Mouse (Mus musculus): ENCODE data around the gene Gbp7. TPM values are rescaled to one million over a fixed set of nuclear protein-coding genes. Genes with fewer than 3 reads are reported as not detected.
A peak's percentile ranks its signal among the peaks of the same experiment; 100 is the strongest.
"Not testable (repeated sequence)": the region's sequence is repeated elsewhere in the genome, so short reads cannot be mapped to it uniquely, and the experiment has no call there.

Gene Gbp7
- polyA plus RNA-seq, 1 experiment from 2014 or later = 2.9 TPM

DNA sequence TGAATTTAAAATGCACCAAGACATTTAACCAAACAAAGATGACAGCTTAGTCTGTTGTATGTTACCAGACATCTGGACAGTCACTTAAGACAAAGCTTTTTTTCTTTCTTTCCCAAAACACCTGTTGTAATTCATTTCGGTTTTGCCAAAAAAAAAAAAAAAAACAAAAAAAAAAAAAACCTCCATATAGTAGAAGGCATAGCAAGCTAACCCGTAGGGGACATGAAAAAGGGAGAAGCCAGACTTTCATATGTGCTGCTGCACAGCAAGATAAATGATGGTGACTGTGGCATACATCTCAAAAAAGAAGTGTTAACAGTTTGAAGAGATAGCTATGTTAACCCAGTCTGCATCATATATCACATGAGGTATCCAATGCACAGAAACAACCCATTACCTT, 545 bp upstream of the Gbp7 start:
- peak overlapping the region; percentile 70; the same call in 1 of the 2 replicates for H3K9ac ChIP-seq (ENCODE audit: low read depth, low read length)
- no peak; the same call in 1 of the 2 replicates for ATAC-seq

DNA sequence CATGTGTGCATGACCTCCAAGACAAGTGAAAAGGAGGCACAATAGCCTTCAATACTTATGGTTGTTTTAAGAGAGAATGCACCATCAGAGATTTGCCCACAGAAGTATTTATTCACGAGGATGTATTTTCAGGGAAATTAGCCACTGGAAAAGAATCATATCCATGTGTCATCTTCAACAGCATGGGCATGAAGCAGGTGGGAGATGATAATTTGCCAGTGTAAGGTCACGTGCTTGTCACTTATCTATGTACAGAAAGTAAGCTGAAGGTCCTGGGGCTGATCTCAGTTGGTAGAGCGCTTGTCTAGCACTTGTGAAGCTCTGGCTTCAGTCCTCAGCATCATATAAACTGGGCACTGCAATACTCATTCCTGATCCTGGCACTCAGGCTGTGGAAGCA, 1.5 kb downstream of the Gbp7 start:
- H3K36me3 ChIP-seq (ENCODE audit: control insufficient read depth, insufficient read depth, low read length) = no peaks in the 10 kb centered on the region
- H3K4me2 ChIP-seq (ENCODE audit: low read length) = no peak overlapping the region
- no peak overlapping the region for H3K4me3 ChIP-seq (ENCODE audit: low read length)
- H3K9ac ChIP-seq (ENCODE audit: low read depth, low read length) = no peak overlapping the region
- ATAC-seq = no peak
- WGBS = 82% methylated on average over 3 of the region's 3 CpGs
- H3K27me3 ChIP-seq (replicated peaks; ENCODE audit: control insufficient read depth, insufficient read depth, low read length) = no peaks in the 10 kb centered on the region
- no peaks in the 10 kb centered on the region for H3K9me3 ChIP-seq (ENCODE audit: control insufficient read depth, low read length)
- no peaks in the 10 kb centered on the region; the same call in 1 of the 2 replicates for H3K4me1 ChIP-seq (ENCODE audit: control insufficient read depth, insufficient read depth, low read depth, low read length)
- H3K27ac ChIP-seq (ENCODE audit: low read depth, low read length) = no peak overlapping the region

More for the DNA sequence above, 545 bp upstream of the Gbp7 start:
- H3K4me1 ChIP-seq (ENCODE audit: control insufficient read depth, insufficient read depth, low read depth, low read length) = no peaks in the 10 kb centered on the region; the same call in 1 of the 2 replicates
- H3K27me3 ChIP-seq (replicated peaks; ENCODE audit: control insufficient read depth, insufficient read depth, low read length) = no peaks in the 10 kb centered on the region
- H3K4me3 ChIP-seq (ENCODE audit: low read length) = peak overlapping the region; percentile 63
- H3K9me3 ChIP-seq (ENCODE audit: control insufficient read depth, low read length) = no peaks in the 10 kb centered on the region
- 65% methylated on average over 2 of the region's 2 CpGs for WGBS
- H3K4me2 ChIP-seq (ENCODE audit: low read length) = peak overlapping the region; percentile 98
- no peak overlapping the region for H3K27ac ChIP-seq (ENCODE audit: low read depth, low read length)
- H3K36me3 ChIP-seq (ENCODE audit: control insufficient read depth, insufficient read depth, low read length) = no peaks in the 10 kb centered on the region

DNA sequence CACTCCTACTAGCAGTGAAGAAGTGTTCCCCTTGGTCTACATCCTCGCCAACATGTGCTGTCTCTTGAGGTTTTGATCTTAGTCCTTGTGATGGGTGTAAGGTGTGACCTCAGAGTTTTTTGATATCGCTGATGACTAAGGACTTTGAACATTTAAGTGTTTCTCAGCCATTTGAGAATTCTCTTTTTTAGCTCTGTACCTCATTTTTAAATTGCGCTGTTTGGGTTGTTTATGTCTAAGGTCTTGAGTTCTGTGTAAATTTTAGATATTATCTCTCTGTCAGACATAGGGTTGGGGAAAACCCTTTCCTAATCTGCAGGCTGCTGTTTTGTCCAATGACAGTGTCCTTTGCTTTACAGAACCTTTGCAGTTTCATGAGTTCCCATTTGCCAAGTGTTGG, 3.0 kb downstream of the Gbp7 start:
- Histone ChIP-seq H3K9ac (ENCODE audit: low read depth, low read length) (no peak overlapping the region), H3K4me1 (ENCODE audit: control insufficient read depth, insufficient read depth, low read depth, low read length) (no peaks in the 10 kb centered on the region; the same call in 1 of the 2 replicates), H3K27me3 (replicated peaks; ENCODE audit: control insufficient read depth, insufficient read depth, low read length) (no peaks in the 10 kb centered on the region), H3K9me3 (ENCODE audit: control insufficient read depth, low read length) (no peaks in the 10 kb centered on the region), H3K36me3 (ENCODE audit: control insufficient read depth, insufficient read depth, low read length) (no peaks in the 10 kb centered on the region), H3K4me3 (ENCODE audit: low read length) (no peak overlapping the region), H3K27ac (ENCODE audit: low read depth, low read length) (no peak overlapping the region), H3K4me2 (ENCODE audit: low read length) (no peak overlapping the region)
- WGBS = 96% methylated on average over 3 of the region's 3 CpGs
- no peak for ATAC-seq

DNA sequence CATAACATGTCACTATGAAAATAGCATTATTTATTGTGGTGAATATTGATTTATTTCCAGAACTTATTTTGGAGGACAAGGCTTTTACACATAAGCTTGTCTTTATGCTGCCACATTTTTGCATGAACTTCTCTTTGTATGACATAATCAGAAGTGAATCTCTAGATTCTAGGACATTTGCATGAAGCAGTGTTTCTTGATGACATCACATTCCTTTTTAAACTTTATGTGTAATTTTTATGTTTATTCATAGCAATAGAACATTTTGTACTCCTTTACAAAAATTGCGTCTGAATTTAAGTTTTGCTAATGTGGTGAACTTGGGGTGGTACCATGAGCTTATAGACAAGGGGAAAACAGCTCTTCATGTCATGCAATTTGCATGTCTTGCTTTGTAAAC, 5.5 kb downstream of the Gbp7 start:
- Histone ChIP-seq H3K27me3 (replicated peaks; ENCODE audit: control insufficient read depth, insufficient read depth, low read length) (no peaks in the 10 kb centered on the region), H3K4me2 (ENCODE audit: low read length) (no peak overlapping the region), H3K27ac (ENCODE audit: low read depth, low read length) (no peak overlapping the region), H3K36me3 (ENCODE audit: control insufficient read depth, insufficient read depth, low read length) (no peaks in the 10 kb centered on the region), H3K4me3 (ENCODE audit: low read length) (no peak overlapping the region), H3K9ac (ENCODE audit: low read depth, low read length) (no peak overlapping the region), H3K9me3 (ENCODE audit: control insufficient read depth, low read length) (no peaks in the 10 kb centered on the region), H3K4me1 (ENCODE audit: control insufficient read depth, insufficient read depth, low read depth, low read length) (no peaks in the 10 kb centered on the region)
- WGBS = 70% methylated on average over 1 of the region's 1 CpGs
- no peak for ATAC-seq

DNA sequence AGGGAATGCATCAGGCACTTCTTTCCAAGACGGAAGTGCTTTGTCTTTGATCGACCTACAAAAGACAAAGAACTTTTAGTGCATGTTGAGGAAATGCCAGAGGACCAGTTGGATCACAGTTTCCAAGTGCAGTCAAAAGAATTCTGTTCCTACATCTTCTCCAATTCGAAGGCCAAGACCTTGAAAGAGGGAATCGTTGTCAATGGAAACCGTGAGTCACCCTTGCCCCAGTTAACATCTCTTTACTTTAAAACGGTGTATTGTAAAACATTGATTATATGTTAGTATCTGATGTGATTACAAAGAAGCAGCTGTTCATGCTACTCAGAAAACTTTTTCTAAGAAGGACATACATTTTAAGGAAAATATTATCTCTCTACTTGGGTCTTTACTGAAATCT, 11.2 kb downstream of the Gbp7 start:
- Histone ChIP-seq H3K9me3 (ENCODE audit: control insufficient read depth, low read length) (no peaks in the 10 kb centered on the region), H3K27me3 (replicated peaks; ENCODE audit: control insufficient read depth, insufficient read depth, low read length) (no peaks in the 10 kb centered on the region), H3K9ac (ENCODE audit: low read depth, low read length) (no peak overlapping the region), H3K27ac (ENCODE audit: low read depth, low read length) (no peak overlapping the region), H3K36me3 (ENCODE audit: control insufficient read depth, insufficient read depth, low read length) (no peaks in the 10 kb centered on the region), H3K4me2 (ENCODE audit: low read length) (no peak overlapping the region), H3K4me1 (ENCODE audit: control insufficient read depth, insufficient read depth, low read depth, low read length) (no peaks in the 10 kb centered on the region), H3K4me3 (ENCODE audit: low read length) (no peak overlapping the region)
- no peak for ATAC-seq
- WGBS = 76% methylated on average over 6 of the region's 6 CpGs

DNA sequence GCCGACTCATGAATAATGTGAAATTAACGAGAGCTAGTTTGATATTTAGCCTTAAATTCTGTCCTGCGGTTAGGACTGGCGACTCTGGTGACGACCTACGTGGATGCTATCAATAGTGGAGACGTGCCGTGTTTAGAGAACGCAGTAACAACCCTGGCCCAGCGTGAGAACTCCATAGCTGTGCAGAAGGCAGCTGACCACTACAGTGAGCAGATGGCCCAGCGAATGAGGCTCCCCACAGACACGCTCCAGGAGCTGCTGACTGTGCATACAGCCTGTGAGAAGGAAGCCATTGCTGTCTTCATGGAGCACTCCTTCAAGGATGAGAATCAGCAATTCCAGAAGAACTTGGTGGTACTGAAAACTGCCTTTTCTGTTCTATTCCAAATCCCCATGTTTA, 12.6 kb downstream of the Gbp7 start:
- 64% methylated on average over 12 of the region's 12 CpGs for WGBS
- not testable (repeated sequence) for H3K4me3 ChIP-seq (ENCODE audit: low read length); H3K9me3 ChIP-seq (ENCODE audit: control insufficient read depth, low read length); H3K4me2 ChIP-seq (ENCODE audit: low read length); H3K4me1 ChIP-seq (ENCODE audit: control insufficient read depth, insufficient read depth, low read depth, low read length); H3K9ac ChIP-seq (ENCODE audit: low read depth, low read length); H3K27me3 ChIP-seq (replicated peaks; ENCODE audit: control insufficient read depth, insufficient read depth, low read length); H3K36me3 ChIP-seq (ENCODE audit: control insufficient read depth, insufficient read depth, low read length); ATAC-seq; H3K27ac ChIP-seq (ENCODE audit: low read depth, low read length)

DNA sequence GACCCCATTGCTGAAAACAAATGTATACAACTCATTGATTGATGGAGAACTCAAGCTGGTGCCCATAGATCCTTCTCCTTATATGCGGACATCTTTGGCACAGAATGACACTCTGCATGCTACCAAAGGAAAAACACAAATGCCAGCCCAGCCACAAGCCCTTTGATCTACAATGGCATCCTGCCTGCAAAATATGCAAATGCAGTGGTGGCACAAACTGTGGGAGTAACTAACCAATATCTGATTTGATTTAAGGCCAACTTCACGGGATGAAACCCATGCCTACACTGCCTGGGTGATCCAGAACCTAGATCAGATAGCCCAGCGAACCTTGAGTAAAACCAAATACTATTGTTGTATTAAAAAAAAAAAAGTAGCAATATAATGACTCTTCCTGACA, 16.5 kb downstream of the Gbp7 start:
- H3K9me3 ChIP-seq (ENCODE audit: control insufficient read depth, low read length) = no peaks in the 10 kb centered on the region
- no peaks in the 10 kb centered on the region for H3K4me1 ChIP-seq (ENCODE audit: control insufficient read depth, insufficient read depth, low read depth, low read length)
- no peaks in the 10 kb centered on the region for H3K27me3 ChIP-seq (replicated peaks; ENCODE audit: control insufficient read depth, insufficient read depth, low read length)
- 59% methylated on average over 3 of the region's 3 CpGs for WGBS
- H3K36me3 ChIP-seq (ENCODE audit: control insufficient read depth, insufficient read depth, low read length) = no peaks in the 10 kb centered on the region
- H3K9ac ChIP-seq (ENCODE audit: low read depth, low read length) = no peak overlapping the region
- ATAC-seq = no peak
- H3K4me3 ChIP-seq (ENCODE audit: low read length) = no peak overlapping the region
- no peak overlapping the region for H3K27ac ChIP-seq (ENCODE audit: low read depth, low read length)
- H3K4me2 ChIP-seq (ENCODE audit: low read length) = no peak overlapping the region

DNA sequence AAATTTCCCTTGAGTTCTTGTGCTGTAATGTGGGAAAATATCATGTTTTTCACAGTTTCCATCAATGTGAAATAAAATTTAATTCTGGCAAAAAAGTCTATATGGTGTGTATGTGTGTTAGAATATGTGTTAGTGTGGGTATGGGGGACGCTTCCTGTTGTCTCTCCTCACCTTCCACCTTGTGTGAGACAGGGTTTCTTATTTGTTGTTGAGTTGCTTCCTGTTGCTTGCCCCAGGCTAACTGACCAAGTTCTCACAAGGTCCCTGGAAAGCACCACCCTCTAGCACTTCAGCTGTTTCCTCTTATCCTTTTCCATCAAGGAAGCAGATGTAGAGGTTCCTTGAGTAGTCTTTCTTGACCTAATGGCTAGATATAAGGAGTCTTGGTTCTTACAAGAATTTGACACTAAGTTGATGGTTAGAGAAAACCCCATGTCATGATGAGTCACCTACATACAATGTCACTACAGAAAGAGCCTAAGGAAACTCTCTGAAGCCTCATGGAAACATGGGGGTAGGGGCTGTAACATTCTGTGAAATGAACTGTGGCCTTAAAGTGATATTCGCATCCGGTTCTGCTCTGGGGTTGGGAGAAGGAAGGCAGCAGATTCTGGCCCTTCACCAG, 20.0 kb downstream of the Gbp7 start:
- Histone ChIP-seq H3K4me1 (ENCODE audit: control insufficient read depth, insufficient read depth, low read depth, low read length) (no peaks in the 10 kb centered on the region), H3K36me3 (ENCODE audit: control insufficient read depth, insufficient read depth, low read length) (no peaks in the 10 kb centered on the region), H3K9ac (ENCODE audit: low read depth, low read length) (no peak overlapping the region), H3K9me3 (ENCODE audit: control insufficient read depth, low read length) (no peaks in the 10 kb centered on the region), H3K27me3 (replicated peaks; ENCODE audit: control insufficient read depth, insufficient read depth, low read length) (no peaks in the 10 kb centered on the region), H3K27ac (ENCODE audit: low read depth, low read length) (no peak overlapping the region), H3K4me2 (ENCODE audit: low read length) (no peak overlapping the region), H3K4me3 (ENCODE audit: low read length) (no peak overlapping the region)
- ATAC-seq = no peak
- WGBS = 97% methylated on average over 3 of the region's 3 CpGs

DNA sequence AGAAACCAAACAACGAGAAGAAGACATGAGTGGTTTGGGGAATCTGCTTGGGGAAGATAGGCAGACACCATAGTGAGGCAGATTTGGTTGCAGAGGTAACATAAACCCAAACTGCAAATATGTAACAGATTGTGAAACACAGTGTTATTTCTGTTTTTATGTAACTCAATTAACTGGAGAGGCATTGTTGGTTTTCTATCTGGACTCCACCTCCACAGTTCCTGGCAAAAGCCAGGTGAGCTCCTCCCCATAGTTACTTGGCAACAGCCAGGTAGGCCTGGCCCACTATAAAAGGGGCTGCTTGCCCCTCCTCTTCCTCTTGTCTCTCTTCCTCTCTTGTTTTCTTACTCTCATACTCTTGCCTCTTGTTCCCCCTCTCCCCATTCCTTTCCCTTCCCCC, 24.5 kb downstream of the Gbp7 start:
- Histone ChIP-seq H3K27ac (ENCODE audit: low read depth, low read length) (no peak overlapping the region), H3K4me1 (ENCODE audit: control insufficient read depth, insufficient read depth, low read depth, low read length) (no peaks in the 10 kb centered on the region), H3K27me3 (replicated peaks; ENCODE audit: control insufficient read depth, insufficient read depth, low read length) (no peaks in the 10 kb centered on the region), H3K36me3 (ENCODE audit: control insufficient read depth, insufficient read depth, low read length) (no peaks in the 10 kb centered on the region), H3K9me3 (ENCODE audit: control insufficient read depth, low read length) (no peaks in the 10 kb centered on the region), H3K4me2 (ENCODE audit: low read length) (no peak overlapping the region), H3K4me3 (ENCODE audit: low read length) (no peak overlapping the region), H3K9ac (ENCODE audit: low read depth, low read length) (no peak overlapping the region)
- 71% methylated on average over 1 of the region's 1 CpGs for WGBS
- no peak for ATAC-seq

DNA sequence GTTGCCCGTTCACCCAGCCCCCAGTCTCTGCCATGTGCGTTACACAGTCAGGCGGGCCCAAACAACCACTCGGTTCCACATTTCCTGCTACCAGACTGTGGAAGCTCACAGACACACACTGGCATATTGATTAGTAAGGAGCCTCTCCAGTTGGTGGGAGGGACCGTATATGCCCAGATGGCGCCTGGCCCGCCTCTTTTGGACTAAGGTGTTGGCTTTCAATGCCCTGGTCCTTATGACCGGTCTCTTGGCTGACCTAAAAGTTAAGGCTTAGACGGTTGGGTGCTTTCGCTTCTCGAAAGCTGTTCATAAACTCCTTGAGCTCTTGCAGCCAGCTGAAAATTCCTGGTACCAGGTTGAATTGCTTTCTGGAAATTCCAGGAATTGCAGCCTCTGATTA, 25.5 kb downstream of the Gbp7 start:
- Histone ChIP-seq H3K27me3 (replicated peaks; ENCODE audit: control insufficient read depth, insufficient read depth, low read length) (no peaks in the 10 kb centered on the region), H3K27ac (ENCODE audit: low read depth, low read length) (no peak overlapping the region), H3K9ac (ENCODE audit: low read depth, low read length) (no peak overlapping the region), H3K4me3 (ENCODE audit: low read length) (no peak overlapping the region), H3K36me3 (ENCODE audit: control insufficient read depth, insufficient read depth, low read length) (no peaks in the 10 kb centered on the region), H3K4me2 (ENCODE audit: low read length) (no peak overlapping the region), H3K4me1 (ENCODE audit: control insufficient read depth, insufficient read depth, low read depth, low read length) (no peaks in the 10 kb centered on the region; the same call in 1 of the 2 replicates), H3K9me3 (ENCODE audit: control insufficient read depth, low read length) (no peaks in the 10 kb centered on the region)
- WGBS = 82% methylated on average over 11 of the region's 11 CpGs
- peak; percentile 45 for ATAC-seq

Measured in hindbrain, embryonic 16.5 days (tissue).